Mouse (Mus musculus): ENCODE data around the gene Zfp445. TPM values are rescaled to one million over a fixed set of nuclear protein-coding genes. Genes with fewer than 3 reads are reported as not detected.

The Zfp445 gene
- polyA plus RNA-seq, 1 experiment from 2014 or later: 98.4 TPM

Other genes starting within 250 kb of the Zfp445 start
- not detected in 2 replicates for gene Topaz1, start 118.7 kb downstream of the Zfp445 start, polyA plus RNA-seq (2014; fragmentation: Nextera tagmentation; extraction: Ambion mirVana)
- gene Tcaim, start 60.5 kb downstream of the Zfp445 start, polyA plus RNA-seq (2014; fragmentation: Nextera tagmentation; extraction: Ambion mirVana): 9.8 and 12.1 TPM in 2 replicates
- gene Gm35549, start 22.0 kb downstream of the Zfp445 start, polyA plus RNA-seq (2014; fragmentation: Nextera tagmentation; extraction: Ambion mirVana): 1.3 and 1.6 TPM in 2 replicates
- 3.1 and 4.0 TPM in 2 replicates for gene Zkscan7, start 19.7 kb upstream of the Zfp445 start, polyA plus RNA-seq (2014; fragmentation: Nextera tagmentation; extraction: Ambion mirVana)
- 18.8 and 21.4 TPM in 2 replicates for gene Zfp105, start 57.1 kb upstream of the Zfp445 start, polyA plus RNA-seq (2014; fragmentation: Nextera tagmentation; extraction: Ambion mirVana)
- 33.2 and 34.5 TPM in 2 replicates for gene 1110059G10Rik, start 85.0 kb upstream of the Zfp445 start, polyA plus RNA-seq (2014; fragmentation: Nextera tagmentation; extraction: Ambion mirVana)
- 8.9 and 9.0 TPM in 2 replicates for gene Kif15, start 85.0 kb upstream of the Zfp445 start, polyA plus RNA-seq (2014; fragmentation: Nextera tagmentation; extraction: Ambion mirVana)
- gene Tmem42, start 155.3 kb upstream of the Zfp445 start, polyA plus RNA-seq (2014; fragmentation: Nextera tagmentation; extraction: Ambion mirVana): 30.4 and 30.8 TPM in 2 replicates
- 0.55 and 0.71 TPM in 2 replicates for gene Tgm4, start 168.7 kb upstream of the Zfp445 start, polyA plus RNA-seq (2014; fragmentation: Nextera tagmentation; extraction: Ambion mirVana)
- gene Zdhhc3, start 247.2 kb upstream of the Zfp445 start, polyA plus RNA-seq (2014; fragmentation: Nextera tagmentation; extraction: Ambion mirVana): 63.6 and 65.9 TPM in 2 replicates
- gene Exosc7, start 247.2 kb upstream of the Zfp445 start, polyA plus RNA-seq (2014; fragmentation: Nextera tagmentation; extraction: Ambion mirVana): 71.9 and 76.9 TPM in 2 replicates